Mouse (Mus musculus): ENCODE data around the gene Gm17324. TPM values are rescaled to one million over a fixed set of nuclear protein-coding genes. Genes with fewer than 3 reads are reported as not detected.
A peak's percentile ranks its signal among the peaks of the same experiment; 100 is the strongest.

The Gm17324 gene
- polyA plus RNA-seq, 1 experiment from 2014 or later, result 0.90 TPM

- 0 out of 2 replicates have a peak, but pooled peaks cover 7% of the 10 kb centered on the region for H3K27me3 ChIP-seq (ENCODE audit: control insufficient read depth, insufficient read depth, low read length)
- peak overlapping the region; percentile 89 for H3K4me3 ChIP-seq (ENCODE audit: low read depth, low read length)
- H3K9me3 ChIP-seq (ENCODE audit: control insufficient read depth, low read depth, low read length), result no peaks in the 10 kb centered on the region
- no peak overlapping the region; the same call in 1 of the 2 replicates for H3K27ac ChIP-seq (ENCODE audit: low read length)
- H3K9ac ChIP-seq (replicated peaks; ENCODE audit: low read depth, low read length), result peak overlapping the region; percentile 75
- H3K4me1 ChIP-seq (ENCODE audit: control insufficient read depth, insufficient read depth, low read length), result peaks cover 6% of the 10 kb centered on the region
- H3K4me2 ChIP-seq (replicated peaks; ENCODE audit: low read depth, low read length), result peak overlapping the region; percentile 64
- H3K36me3 ChIP-seq (ENCODE audit: control insufficient read depth, insufficient read depth, low read length), result peaks cover 7% of the 10 kb centered on the region
- 29% methylated on average over 9 of the region's 9 CpGs for WGBS
- ATAC-seq (ENCODE audit: insufficient number of reproducible peaks, insufficient read depth, low FRiP score, low read depth), result peak; percentile 29; the same call in 1 of the 2 replicates
Measured at GRCm38 (mm10) chr9:78447606-78447972, 997 bp downstream of the Gm17324 start.

- H3K4me2 ChIP-seq (replicated peaks; ENCODE audit: low read depth, low read length), result peak within 1 kb of the TSS; percentile 87
- H3K27me3 ChIP-seq (ENCODE audit: control insufficient read depth, insufficient read depth, low read length), result peaks cover 22% of the 10 kb centered on the region; the same call in 1 of the 2 replicates
- under 1% methylated on average over 81 of the region's 81 CpGs for WGBS
- H3K36me3 ChIP-seq (ENCODE audit: control insufficient read depth, insufficient read depth, low read length), result no peaks in the 10 kb centered on the region
- H3K9ac ChIP-seq (replicated peaks; ENCODE audit: low read depth, low read length), result peak within 1 kb of the TSS; percentile 45; the same call in 1 of the 2 replicates
- peaks cover 2% of the 10 kb centered on the region; the same call in 1 of the 2 replicates for H3K4me1 ChIP-seq (ENCODE audit: control insufficient read depth, insufficient read depth, low read length)
- no peak within 1 kb of the TSS for H3K27ac ChIP-seq (ENCODE audit: low read length)
- no peaks in the 10 kb centered on the region for H3K9me3 ChIP-seq (ENCODE audit: control insufficient read depth, low read depth, low read length)
- peak; percentile 66; the same call in 1 of the 2 replicates for ATAC-seq (ENCODE audit: insufficient number of reproducible peaks, insufficient read depth, low FRiP score, low read depth)
- peak within 1 kb of the TSS; percentile 54 for H3K4me3 ChIP-seq (ENCODE audit: low read depth, low read length)
Measured at GRCm38 (mm10) chr9:78442579-78443392, 5.8 kb downstream of the Gm17324 start, which contains the start of gene Cgas. Gene Cgas, minus strand, starts transcription at chr9:78443237.

- Histone ChIP-seq H3K4me1 (ENCODE audit: control insufficient read depth, insufficient read depth, low read length) (peaks cover 2% of the 10 kb centered on the region; the same call in 1 of the 2 replicates), H3K27ac (ENCODE audit: low read length) (no peak overlapping the region), H3K27me3 (ENCODE audit: control insufficient read depth, insufficient read depth, low read length) (peaks cover 22% of the 10 kb centered on the region; the same call in 1 of the 2 replicates), H3K36me3 (ENCODE audit: control insufficient read depth, insufficient read depth, low read length) (no peaks in the 10 kb centered on the region), H3K9ac (replicated peaks; ENCODE audit: low read depth, low read length) (peak overlapping the region; percentile 45; the same call in 1 of the 2 replicates), H3K4me3 (ENCODE audit: low read depth, low read length) (peak overlapping the region; percentile 54), H3K4me2 (replicated peaks; ENCODE audit: low read depth, low read length) (peak overlapping the region; percentile 87), H3K9me3 (ENCODE audit: control insufficient read depth, low read depth, low read length) (no peaks in the 10 kb centered on the region)
- peak; percentile 38; the same call in 1 of the 2 replicates for ATAC-seq (ENCODE audit: insufficient number of reproducible peaks, insufficient read depth, low FRiP score, low read depth)
- WGBS, result 6% methylated on average over 9 of the region's 9 CpGs
Measured at GRCm38 (mm10) chr9:78442237-78442578, 6.4 kb downstream of the Gm17324 start.

DNA sequence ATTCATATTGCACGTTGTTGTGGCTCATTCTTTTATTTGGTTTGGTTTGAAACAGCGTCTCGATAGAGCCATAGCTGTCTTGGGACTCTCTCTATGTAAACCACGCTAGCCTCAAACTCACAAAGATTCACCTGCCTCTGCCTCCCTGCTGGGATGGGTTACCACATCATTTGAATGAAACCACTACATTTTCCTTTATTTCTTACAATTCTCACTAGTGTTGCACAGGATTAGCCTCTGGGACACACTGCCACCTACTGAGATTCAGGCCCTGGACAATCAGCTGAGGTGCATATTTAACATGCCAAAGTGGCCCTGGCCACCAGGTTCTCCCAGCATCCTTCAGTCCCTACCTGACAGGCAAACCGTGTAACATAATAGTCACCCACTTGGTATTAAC, 9.2 kb downstream of the Gm17324 start:
- Histone ChIP-seq H3K9ac (replicated peaks; ENCODE audit: low read depth, low read length) (no peak overlapping the region), H3K4me2 (replicated peaks; ENCODE audit: low read depth, low read length) (no peak overlapping the region), H3K4me1 (ENCODE audit: control insufficient read depth, insufficient read depth, low read length) (peaks cover 2% of the 10 kb centered on the region; the same call in 1 of the 2 replicates), H3K36me3 (ENCODE audit: control insufficient read depth, insufficient read depth, low read length) (no peaks in the 10 kb centered on the region), H3K9me3 (ENCODE audit: control insufficient read depth, low read depth, low read length) (no peaks in the 10 kb centered on the region), H3K27me3 (ENCODE audit: control insufficient read depth, insufficient read depth, low read length) (peaks cover 17% of the 10 kb centered on the region; the same call in 1 of the 2 replicates), H3K4me3 (ENCODE audit: low read depth, low read length) (no peak overlapping the region), H3K27ac (ENCODE audit: low read length) (no peak overlapping the region)
- ATAC-seq (ENCODE audit: insufficient number of reproducible peaks, insufficient read depth, low FRiP score, low read depth), result no peak
- WGBS, result 61% methylated on average over 5 of the region's 5 CpGs

DNA sequence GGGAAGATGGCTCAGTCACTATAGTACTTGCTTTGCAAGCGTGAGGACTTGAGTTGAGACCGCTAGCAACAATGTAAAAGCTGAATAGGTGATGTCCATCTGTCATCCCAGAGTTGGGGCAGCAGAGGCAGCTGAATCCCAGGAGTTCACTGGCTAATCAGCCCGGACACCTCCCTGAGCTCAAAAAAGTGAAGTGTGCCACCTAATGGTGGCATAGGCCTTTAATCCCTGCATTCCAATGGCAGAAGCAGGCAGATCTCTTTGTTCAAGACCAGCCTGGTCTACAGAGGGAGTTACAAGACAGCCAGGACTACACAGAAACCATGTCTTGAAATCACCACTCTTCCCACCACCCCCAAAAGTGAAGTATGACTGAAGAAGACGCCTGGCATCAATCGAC, 16.1 kb downstream of the Gm17324 start:
- Histone ChIP-seq H3K36me3 (ENCODE audit: control insufficient read depth, insufficient read depth, low read length) (no peaks in the 10 kb centered on the region), H3K4me3 (ENCODE audit: low read depth, low read length) (no peak overlapping the region), H3K9me3 (ENCODE audit: control insufficient read depth, low read depth, low read length) (no peaks in the 10 kb centered on the region), H3K4me1 (ENCODE audit: control insufficient read depth, insufficient read depth, low read length) (no peaks in the 10 kb centered on the region), H3K27me3 (ENCODE audit: control insufficient read depth, insufficient read depth, low read length) (no peaks in the 10 kb centered on the region), H3K9ac (replicated peaks; ENCODE audit: low read depth, low read length) (no peak overlapping the region), H3K27ac (ENCODE audit: low read length) (no peak overlapping the region), H3K4me2 (replicated peaks; ENCODE audit: low read depth, low read length) (no peak overlapping the region)
- no peak for ATAC-seq (ENCODE audit: insufficient number of reproducible peaks, insufficient read depth, low FRiP score, low read depth)
- 87% methylated on average over 5 of the region's 5 CpGs for WGBS

- Histone ChIP-seq H3K4me2 (replicated peaks; ENCODE audit: low read depth, low read length) (no peak overlapping the region), H3K9ac (replicated peaks; ENCODE audit: low read depth, low read length) (no peak overlapping the region), H3K36me3 (ENCODE audit: control insufficient read depth, insufficient read depth, low read length) (no peaks in the 10 kb centered on the region), H3K9me3 (ENCODE audit: control insufficient read depth, low read depth, low read length) (no peaks in the 10 kb centered on the region), H3K4me3 (ENCODE audit: low read depth, low read length) (no peak overlapping the region), H3K27me3 (ENCODE audit: control insufficient read depth, insufficient read depth, low read length) (no peaks in the 10 kb centered on the region), H3K27ac (ENCODE audit: low read length) (no peak overlapping the region), H3K4me1 (ENCODE audit: control insufficient read depth, insufficient read depth, low read length) (no peaks in the 10 kb centered on the region)
- ATAC-seq (ENCODE audit: insufficient number of reproducible peaks, insufficient read depth, low FRiP score, low read depth), result no peak
- 74% methylated on average over 6 of the region's 6 CpGs for WGBS
Measured at GRCm38 (mm10) chr9:78430486-78430885, 18.1 kb downstream of the Gm17324 start.

DNA sequence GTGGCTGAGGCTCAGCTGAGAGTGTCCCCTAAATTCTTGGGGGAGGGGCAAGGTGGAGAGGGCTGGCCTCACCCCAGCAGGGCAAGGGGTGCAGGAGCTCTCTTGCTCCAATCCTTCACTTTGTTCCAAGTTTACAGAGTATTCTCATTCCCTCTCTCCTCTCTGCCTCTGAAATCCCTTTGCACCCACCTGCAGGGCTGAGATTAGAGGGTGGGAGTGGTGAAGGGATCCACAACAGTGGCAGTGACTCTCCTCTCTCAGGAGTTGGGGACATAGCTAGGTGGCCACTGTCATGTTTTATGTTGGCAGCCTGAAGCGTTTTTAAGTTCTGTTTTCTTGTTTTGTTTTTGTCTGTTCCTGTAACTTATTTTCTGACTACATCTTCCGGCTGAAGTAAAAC, 19.0 kb downstream of the Gm17324 start:
- no peaks in the 10 kb centered on the region for H3K27me3 ChIP-seq (ENCODE audit: control insufficient read depth, insufficient read depth, low read length)
- ATAC-seq (ENCODE audit: insufficient number of reproducible peaks, insufficient read depth, low FRiP score, low read depth), result no peak
- WGBS, result 65% methylated on average over 2 of the region's 2 CpGs

DNA sequence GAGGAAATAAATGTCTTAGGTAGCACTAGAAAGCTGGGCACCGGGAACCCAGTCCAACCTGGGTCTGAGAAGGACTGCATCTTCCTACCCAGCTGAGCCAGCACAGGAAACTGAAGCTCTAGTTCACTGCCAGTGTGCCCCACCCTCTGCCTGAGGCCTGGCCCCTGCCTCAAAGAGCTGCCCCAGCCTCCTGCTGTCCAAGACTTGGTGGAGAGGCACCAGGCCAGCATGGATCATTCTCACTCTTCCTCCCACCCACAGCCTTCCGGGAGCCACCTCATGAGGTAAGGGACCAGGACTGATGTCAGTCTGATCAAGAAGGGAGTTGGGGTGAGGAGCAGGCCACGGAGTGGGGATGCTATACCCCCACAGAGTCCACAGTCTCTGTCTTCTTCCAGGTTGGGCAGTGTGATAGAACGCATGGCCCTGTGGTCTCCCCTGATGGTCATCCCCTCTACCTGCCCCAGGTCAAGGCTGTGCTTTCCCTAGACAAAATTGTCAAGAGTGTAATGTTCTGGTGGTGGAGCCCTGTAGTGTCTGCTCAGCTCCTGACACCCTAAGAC, 19.6 kb downstream of the Gm17324 start:
- Histone ChIP-seq H3K27ac (ENCODE audit: low read length) (no peak overlapping the region), H3K4me2 (replicated peaks; ENCODE audit: low read depth, low read length) (no peak overlapping the region), H3K27me3 (ENCODE audit: control insufficient read depth, insufficient read depth, low read length) (no peaks in the 10 kb centered on the region), H3K9ac (replicated peaks; ENCODE audit: low read depth, low read length) (no peak overlapping the region), H3K36me3 (ENCODE audit: control insufficient read depth, insufficient read depth, low read length) (no peaks in the 10 kb centered on the region), H3K4me1 (ENCODE audit: control insufficient read depth, insufficient read depth, low read length) (no peaks in the 10 kb centered on the region), H3K4me3 (ENCODE audit: low read depth, low read length) (no peak overlapping the region), H3K9me3 (ENCODE audit: control insufficient read depth, low read depth, low read length) (no peaks in the 10 kb centered on the region)
- 82% methylated on average over 4 of the region's 4 CpGs for WGBS
- ATAC-seq (ENCODE audit: insufficient number of reproducible peaks, insufficient read depth, low FRiP score, low read depth), result no peak

More for the DNA sequence above, 19.0 kb downstream of the Gm17324 start:
- H3K4me3 ChIP-seq (ENCODE audit: low read depth, low read length), result no peak overlapping the region
- H3K27ac ChIP-seq (ENCODE audit: low read length), result no peak overlapping the region
- H3K4me1 ChIP-seq (ENCODE audit: control insufficient read depth, insufficient read depth, low read length), result no peaks in the 10 kb centered on the region
- H3K9ac ChIP-seq (replicated peaks; ENCODE audit: low read depth, low read length), result no peak overlapping the region
- no peaks in the 10 kb centered on the region for H3K36me3 ChIP-seq (ENCODE audit: control insufficient read depth, insufficient read depth, low read length)
- H3K4me2 ChIP-seq (replicated peaks; ENCODE audit: low read depth, low read length), result no peak overlapping the region
- H3K9me3 ChIP-seq (ENCODE audit: control insufficient read depth, low read depth, low read length), result no peaks in the 10 kb centered on the region

Measured in stomach, embryonic 14.5 days (tissue).